Mouse (Mus musculus) cerebellum, postnatal 36 days (tissue): Measurements from ENCODE around the gene Tbxa2r.

Experiments
- DNase-seq, 2 experiments: peaks; one replicate each; pipeline ENCODE4 v3.0.0; 2021 to 2022; ENCODE audit warnings: mixed read lengths in 2 of 2

Tbxa2r gene

GRCm38 (mm10) chr10:81300352-81300907 is 28.1 kb upstream of the Tbxa2r start:
- no peak for DNase-seq

GRCm38 (mm10) chr10:81301321-81301720 is 27.2 kb upstream of the Tbxa2r start:
- peak; percentile 74 to 76 for DNase-seq

GRCm38 (mm10) chr10:81302288-81302687 is 26.2 kb upstream of the Tbxa2r start:
- no peak for DNase-seq

GRCm38 (mm10) chr10:81302781-81303218 is 25.7 kb upstream of the Tbxa2r start:
- no peak for DNase-seq

GRCm38 (mm10) chr10:81303258-81303657 is 25.3 kb upstream of the Tbxa2r start:
- DNase-seq, result no peak

- DNase-seq, result no peak
These were observed 24.8 kb upstream of the Tbxa2r start for GRCm38 (mm10) chr10:81303761-81304160.

GRCm38 (mm10) chr10:81304597-81305238 is 23.8 kb upstream of the Tbxa2r start:
- peak; percentile 72 to 75 for DNase-seq

- DNase-seq, result peak; percentile 58
These were observed 22.9 kb upstream of the Tbxa2r start for GRCm38 (mm10) chr10:81305663-81306062.

- no peak for DNase-seq
These were observed 22.3 kb upstream of the Tbxa2r start for GRCm38 (mm10) chr10:81306173-81306668.

- DNase-seq, result no peak
These were observed 21.5 kb upstream of the Tbxa2r start for GRCm38 (mm10) chr10:81306837-81307682.

- no peak for DNase-seq
These were observed 19.0 kb upstream of the Tbxa2r start for GRCm38 (mm10) chr10:81309571-81309970.

GRCm38 (mm10) chr10:81313581-81313980 is 14.9 kb upstream of the Tbxa2r start:
- DNase-seq, result no peak

GRCm38 (mm10) chr10:81314201-81314600 is 14.3 kb upstream of the Tbxa2r start:
- DNase-seq, result no peak

GRCm38 (mm10) chr10:81315587-81315986 is 12.9 kb upstream of the Tbxa2r start:
- no peak for DNase-seq

GRCm38 (mm10) chr10:81316338-81317060 is 12.0 kb upstream of the Tbxa2r start:
- peak in 1 of 2 experiments; percentile 36 for DNase-seq

GRCm38 (mm10) chr10:81317273-81317672 is 11.3 kb upstream of the Tbxa2r start:
- no peak for DNase-seq

- peak; percentile 46 to 55 for DNase-seq
These were observed 9.8 kb upstream of the Tbxa2r start for GRCm38 (mm10) chr10:81318589-81319329.

GRCm38 (mm10) chr10:81319330-81319699 is 9.2 kb upstream of the Tbxa2r start:
- peak in 1 of 2 experiments; percentile 33 for DNase-seq

GRCm38 (mm10) chr10:81319741-81320549 is 8.6 kb upstream of the Tbxa2r start:
- no peak for DNase-seq

GRCm38 (mm10) chr10:81320550-81321347 is 7.8 kb upstream of the Tbxa2r start, which contains the start of gene Cactin:
TSS of gene Cactin (plus strand) at chr10:81321103.
- DNase-seq, result peak; percentile 96 to 97
